Mouse (Mus musculus) kidney, postnatal 0 days (tissue): Measurements from ENCODE around the gene Npr2. TPM values are rescaled to one million over a fixed set of nuclear protein-coding genes. Genes with fewer than 3 reads are reported as not detected.

Source experiments
- ATAC-seq: fragments of 200-750 bp; cut with Nextera tagmentation; replicated peaks from 2 replicates; pipeline ENCODE4 v1.8.0; 2017; ENCODE audit warnings: low read depth, moderate number of reproducible peaks, moderate TSS enrichment, moderate library complexity; ENCODE audit not compliant: low FRiP score
- DNase-seq: peaks from one replicate; pipeline ENCODE4 v3.0.0-alpha.2; 2016; ENCODE audit warnings: low spot score
- H3K27ac ChIP-seq: fragments of 300-500 bp; sonication (generic); 2 replicates; pipeline ENCODE4 v1.5.1; 2014; ENCODE audit warnings: mild to moderate bottlenecking
- H3K27me3 ChIP-seq: fragments of 300-500 bp; sonication (generic); 2 replicates; pipeline ENCODE4 v1.6.1; 2014; ENCODE audit warnings: low read length, mixed read lengths; ENCODE audit not compliant: insufficient read depth
- H3K36me3 ChIP-seq: fragments of 300-500 bp; sonication (generic); 2 replicates; pipeline ENCODE4 v1.6.1; 2014; ENCODE audit warnings: low read length, mixed read lengths; ENCODE audit not compliant: insufficient read depth
- H3K4me1 ChIP-seq: fragments of 300-500 bp; sonication (generic); replicated peaks from 2 replicates; pipeline ENCODE4 v1.6.1; 2014; ENCODE audit warnings: antibody characterized with exemption, low read length, mixed read lengths; ENCODE audit not compliant: insufficient read depth
- H3K4me2 ChIP-seq: fragments of 300-500 bp; sonication (generic); 2 replicates; pipeline ENCODE4 v1.6.1; 2014; ENCODE audit warnings: mild to moderate bottlenecking, low read length, moderate library complexity, mixed read lengths
- H3K4me3 ChIP-seq: fragments of 300-500 bp; sonication (generic); replicated peaks from 2 replicates; pipeline ENCODE4 v1.5.1; 2014; ENCODE audit warnings: low read depth, low read length
- H3K9ac ChIP-seq: fragments of 300-500 bp; sonication (generic); 2 replicates; pipeline ENCODE4 v1.6.1; 2014; ENCODE audit warnings: low read depth, low read length
- H3K9me3 ChIP-seq: fragments of 300-500 bp; sonication (generic); replicated peaks from 2 replicates; pipeline ENCODE4 v1.6.1; 2016; ENCODE audit warnings: low read length, inconsistent platforms, mixed read lengths
- CTCF ChIP-seq: IDR thresholded peaks from 2 replicates; pipeline ENCODE4 v1.5.1; 2016; ENCODE audit warnings: antibody characterized with exemption, low read depth, mild to moderate bottlenecking, moderate library complexity
- WGBS: fragments of 180-500 bp; shearing (Covaris S2); extraction: QIAGEN DNeasy Blood & Tissue Kit; methylation state at CpG from one replicate; pipeline ENCODE4 v1.1.7; 2014; 5-methylcytosine and 5-hydroxymethylcytosine counted together
- microRNA-seq: library from miRNA; unstranded; fragments of <30 nt; microRNA quantifications from one replicate; pipeline ENCODE4, GENCODE M21; 2016
- polyA plus RNA-seq: library from polyadenylated mRNA; unstranded; fragments of >200 nt; fragmentation: Nextera tagmentation; extraction: Ambion mirVana; gene quantifications from 2 replicates; pipeline ENCODE4 v1.2.1, GENCODE M21; 2015

The Npr2 gene
- polyA plus RNA-seq, 1 experiment from 2014 or later, result 8.6 TPM

DNA sequence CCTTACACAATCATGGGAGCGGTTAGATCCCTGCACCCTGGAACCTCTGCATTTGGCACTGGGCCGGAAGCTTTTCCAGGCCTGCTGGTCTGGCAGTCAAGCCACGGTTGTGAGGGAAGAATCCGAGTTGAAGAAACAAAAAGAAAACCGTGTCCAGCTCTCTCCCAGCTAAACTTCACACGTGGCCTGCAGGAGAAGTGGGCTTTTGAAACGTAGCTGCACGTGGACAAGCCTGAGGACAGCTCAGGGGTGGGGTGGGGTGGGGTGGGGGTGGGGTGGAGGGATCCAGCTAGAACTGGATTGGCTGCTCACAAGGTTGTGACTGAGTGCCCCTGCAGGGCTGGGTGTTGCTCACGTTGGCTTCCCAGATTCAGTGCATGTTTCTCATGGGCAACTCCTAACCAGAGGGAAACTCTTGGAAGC lies 63.5 kb downstream of the Npr2 start:
- ATAC-seq, result peak; percentile 52; the same call in 1 of the 2 replicates
- H3K36me3 ChIP-seq, result no peaks in the 10 kb centered on the region
- H3K9me3 ChIP-seq, result no peaks in the 10 kb centered on the region
- peak; percentile 13 for DNase-seq
- no peak overlapping the region for H3K9ac ChIP-seq
- no peak overlapping the region for H3K4me2 ChIP-seq
- TF ChIP-seq CTCF, result no peak
- H3K27ac ChIP-seq, result no peak overlapping the region
- H3K4me1 ChIP-seq, result no peaks in the 10 kb centered on the region
- 20% methylated on average over 9 of the region's 9 CpGs for WGBS
- no peak overlapping the region for H3K4me3 ChIP-seq
- no peaks in the 10 kb centered on the region for H3K27me3 ChIP-seq

DNA sequence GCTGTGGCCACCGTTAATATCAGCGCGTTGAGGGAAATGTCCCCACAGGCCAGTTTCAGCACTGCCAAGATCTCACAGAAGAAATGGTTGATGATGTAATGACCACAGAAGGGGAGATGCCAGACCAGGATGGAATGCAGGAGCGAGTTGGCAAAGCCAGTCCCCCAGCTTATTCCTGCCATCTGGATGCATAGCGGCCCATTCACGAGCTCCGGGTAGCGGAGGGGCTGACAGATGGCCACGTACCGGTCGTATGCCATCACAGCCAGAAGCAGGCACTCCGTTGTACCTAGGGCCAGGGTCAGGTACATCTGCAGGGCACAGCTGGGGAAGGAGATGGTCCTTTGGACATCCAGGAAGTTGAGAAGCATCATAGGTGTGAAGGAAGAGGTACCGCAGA lies 64.8 kb downstream of the Npr2 start:
- no peaks in the 10 kb centered on the region for H3K36me3 ChIP-seq
- no peak overlapping the region for H3K4me2 ChIP-seq
- no peak for ATAC-seq
- 87% methylated on average over 13 of the region's 13 CpGs for WGBS
- no peak overlapping the region for H3K9ac ChIP-seq
- H3K27me3 ChIP-seq, result no peaks in the 10 kb centered on the region
- H3K9me3 ChIP-seq, result no peaks in the 10 kb centered on the region
- no peak for TF ChIP-seq CTCF
- no peaks in the 10 kb centered on the region for H3K4me1 ChIP-seq
- no peak overlapping the region for H3K4me3 ChIP-seq
- no peak for DNase-seq
- no peak overlapping the region for H3K27ac ChIP-seq

DNA sequence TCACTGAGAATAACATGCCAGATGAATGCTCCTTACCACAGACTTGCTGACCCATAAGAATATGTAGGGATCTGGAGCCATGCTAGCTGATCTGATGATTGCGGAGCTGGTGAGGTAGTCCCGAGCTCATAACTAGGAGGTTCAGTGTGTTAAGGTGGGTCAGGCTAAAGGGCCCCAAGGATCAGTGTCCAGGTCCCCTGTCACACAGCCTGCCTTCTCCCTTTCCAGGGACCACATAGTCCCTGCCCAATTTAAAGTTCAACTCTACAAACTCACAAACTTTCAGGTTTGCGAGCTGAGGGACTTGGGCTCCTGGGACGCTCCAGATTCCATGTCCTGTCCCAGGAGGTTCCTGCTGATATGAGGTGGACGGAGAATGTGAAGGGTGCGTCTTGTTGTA lies 69.0 kb downstream of the Npr2 start, which contains the start of gene Olfr70:
Gene Olfr70, minus strand, starts transcription at position 101 of the 400 bp plus-strand sequence.
- Histone ChIP-seq H3K27ac (no peak within 1 kb of the TSS), H3K36me3 (no peaks in the 10 kb centered on the region), H3K27me3 (no peaks in the 10 kb centered on the region), H3K4me1 (no peaks in the 10 kb centered on the region), H3K9me3 (no peaks in the 10 kb centered on the region), H3K4me2 (no peak within 1 kb of the TSS), H3K9ac (no peak within 1 kb of the TSS), H3K4me3 (no peak within 1 kb of the TSS)
- DNase-seq (no peak), ATAC-seq (no peak)
- WGBS, result 91% methylated on average over 6 of the region's 6 CpGs
- no peak for TF ChIP-seq CTCF

Small RNA genes within 50 kb of the gene (microRNA-seq; reads per million reads assigned to microRNA genes)
- gene Gm25262, result not detected

Other genes with a start within 250 kb of the Npr2 start
- gene Rusc2, start 250.0 kb upstream of the Npr2 start, polyA plus RNA-seq, result 9.6 and 9.7 TPM in 2 replicates
- 0.33 and 0.59 TPM in 2 replicates for gene Fam166b, start 202.8 kb upstream of the Npr2 start, polyA plus RNA-seq
- gene Tesk1, start 190.0 kb upstream of the Npr2 start, polyA plus RNA-seq, result 7.8 and 9.1 TPM in 2 replicates
- 2.9 and 5.0 TPM in 2 replicates for gene Cd72, start 177.3 kb upstream of the Npr2 start, polyA plus RNA-seq
- gene Sit1, start 148.2 kb upstream of the Npr2 start, polyA plus RNA-seq, result not detected in 2 replicates
- gene Ccdc107, start 139.0 kb upstream of the Npr2 start, polyA plus RNA-seq, result 104 and 107 TPM in 2 replicates
- 15.2 and 15.4 TPM in 2 replicates for gene Arhgef39, start 132.2 kb upstream of the Npr2 start, polyA plus RNA-seq
- gene Car9, start 125.0 kb upstream of the Npr2 start, polyA plus RNA-seq, result 0.48 and 1.3 TPM in 2 replicates
- 164 and 176 TPM in 2 replicates for gene Tpm2, start 108.2 kb upstream of the Npr2 start, polyA plus RNA-seq
- gene Creb3, start 69.6 kb upstream of the Npr2 start, polyA plus RNA-seq, result 74.1 and 76.5 TPM in 2 replicates
- gene Tln1, start 69.2 kb upstream of the Npr2 start, polyA plus RNA-seq, result 64.9 and 65.8 TPM in 2 replicates
- 15.9 and 17.8 TPM in 2 replicates for gene Rgp1, start 53.2 kb upstream of the Npr2 start, polyA plus RNA-seq
- 14.2 and 15.9 TPM in 2 replicates for gene Gba2, start 53.1 kb upstream of the Npr2 start, polyA plus RNA-seq
- 2.0 and 2.5 TPM in 2 replicates for gene Msmp, start 47.4 kb upstream of the Npr2 start, polyA plus RNA-seq
- gene Spag8, start 21.7 kb downstream of the Npr2 start, polyA plus RNA-seq, result 0.79 and 0.96 TPM in 2 replicates
- 236 and 263 TPM in 2 replicates for gene Hint2, start 24.5 kb downstream of the Npr2 start, polyA plus RNA-seq
- gene Tmem8b, start 37.0 kb downstream of the Npr2 start, polyA plus RNA-seq, result 2.0 and 2.2 TPM in 2 replicates
- gene Fam221b, start 37.2 kb downstream of the Npr2 start, polyA plus RNA-seq, result 2.9 and 3.8 TPM in 2 replicates
- gene Olfr70, start 68.9 kb downstream of the Npr2 start, polyA plus RNA-seq, result not detected in 2 replicates
- gene Olfr71, start 78.3 kb downstream of the Npr2 start, polyA plus RNA-seq, result not detected in 2 replicates
- gene Hrct1, start 95.3 kb downstream of the Npr2 start, polyA plus RNA-seq, result 2.7 and 3.2 TPM in 2 replicates
- gene Spaar, start 98.1 kb downstream of the Npr2 start, polyA plus RNA-seq, result 0.40 and 0.43 TPM in 2 replicates
- gene Olfr159, start 139.1 kb downstream of the Npr2 start, polyA plus RNA-seq, result not detected in 2 replicates
- gene Olfr156, start 192.0 kb downstream of the Npr2 start, polyA plus RNA-seq, result not detected in 2 replicates
- gene Olfr157, start 208.3 kb downstream of the Npr2 start, polyA plus RNA-seq, result 0.01 TPM in 1 of 2 replicates, not detected in the other
- not detected in 2 replicates for gene Olfr155, start 219.6 kb downstream of the Npr2 start, polyA plus RNA-seq
- 20.2 and 20.5 TPM in 2 replicates for gene Reck, start 243.6 kb downstream of the Npr2 start, polyA plus RNA-seq